Mouse (Mus musculus) retina, adult 2 months (tissue): Measurements from ENCODE around the gene Ak7.

Source experiments
- DNase-seq: peaks from one replicate; pipeline ENCODE4 v3.0.0-alpha.2; 2012; ENCODE audit warnings: low read depth, low spot score

Gene Ak7

DNA sequence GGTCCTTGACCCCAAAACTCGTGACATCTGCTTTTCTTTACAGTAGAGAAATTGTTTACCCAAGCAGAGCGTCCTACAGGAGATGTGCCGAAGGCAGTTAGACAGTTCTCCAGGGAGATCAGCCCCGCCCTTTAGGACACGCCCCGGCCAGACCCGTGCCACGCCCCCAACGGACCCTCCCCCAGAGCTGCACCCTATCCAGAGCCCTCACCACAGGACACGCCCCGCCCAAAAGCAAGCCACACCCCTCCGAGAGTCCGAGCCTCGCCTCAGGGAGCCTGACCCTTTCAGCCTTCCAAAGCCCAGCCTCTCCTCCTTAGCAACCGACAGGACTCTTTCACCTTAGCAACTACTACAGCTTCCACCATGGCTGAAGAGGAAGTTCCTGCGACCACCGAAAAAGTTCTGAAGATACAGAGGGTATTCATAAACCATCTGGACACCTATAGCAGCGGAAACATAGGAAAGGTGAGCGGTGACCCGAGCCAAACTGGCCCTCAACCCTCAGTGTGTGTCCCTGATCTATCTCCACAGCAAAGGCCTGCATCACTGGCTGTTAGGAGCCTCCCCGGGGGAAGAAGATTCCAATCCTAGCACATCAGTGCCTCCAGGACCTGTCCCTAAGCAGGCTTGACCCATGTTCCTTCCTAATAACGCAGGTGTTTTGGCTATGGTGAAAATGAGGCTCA is at the start of gene Ak7:
Gene Ak7 (plus strand): TSS at position 178 of the 689 bp plus-strand sequence.
- DNase-seq: no peak

- no peak for DNase-seq
Measured at GRCm38 (mm10) chr12:105676274-105676673, 29.5 kb upstream of the Ak7 start.

DNA sequence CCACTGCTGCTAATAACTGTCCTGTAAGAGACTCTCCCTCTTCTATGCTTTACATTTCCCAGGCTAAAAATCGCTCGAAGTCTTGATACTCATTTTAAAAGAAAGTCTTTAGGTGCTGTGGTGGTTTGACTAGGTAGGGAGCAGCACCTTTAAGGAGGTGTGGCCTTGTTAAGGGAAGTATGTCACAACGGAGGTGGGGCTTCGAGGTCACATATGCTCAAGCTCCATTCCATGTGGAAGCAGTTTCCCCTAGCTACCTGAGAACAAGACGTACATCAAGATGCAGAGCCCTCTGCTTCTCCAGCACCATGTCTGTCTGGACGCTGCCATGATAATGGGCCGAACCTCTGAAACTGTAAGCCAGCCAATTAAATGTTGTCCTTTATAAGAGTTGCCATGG is 27.6 kb upstream of the Ak7 start:
- no peak for DNase-seq

GRCm38 (mm10) chr12:105678762-105679161 is 27.0 kb upstream of the Ak7 start:
- no peak for DNase-seq

GRCm38 (mm10) chr12:105683933-105684901 is 21.6 kb upstream of the Ak7 start, which contains the start of gene Gskip:
Gene Gskip, plus strand, starts transcription at chr12:105684829.
- no peak for DNase-seq

GRCm38 (mm10) chr12:105685001-105685691 is 20.6 kb upstream of the Ak7 start, which contains the start of gene Atg2b:
Gene Atg2b, minus strand, starts transcription at chr12:105685211.
- peak; percentile 98 for DNase-seq

DNA sequence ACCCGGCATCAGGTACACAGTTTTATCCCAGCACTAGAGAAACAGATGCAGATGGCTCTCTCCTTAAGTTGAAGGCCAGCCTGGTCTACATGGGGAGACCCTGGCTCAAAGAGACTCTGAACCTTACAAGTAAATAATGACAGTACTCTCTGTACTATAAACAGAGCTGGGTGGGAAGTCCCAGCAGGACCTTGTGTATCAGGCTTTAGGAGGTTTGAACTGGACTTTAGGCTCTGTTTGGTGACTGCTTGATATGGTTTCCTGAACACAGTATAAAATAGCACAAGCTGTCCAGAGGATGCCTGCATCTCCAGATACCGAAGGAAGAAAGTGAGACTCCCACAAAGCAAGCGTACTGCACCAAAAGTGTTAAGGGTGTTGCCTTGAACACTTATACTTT is 19.0 kb upstream of the Ak7 start:
- DNase-seq: no peak

DNA sequence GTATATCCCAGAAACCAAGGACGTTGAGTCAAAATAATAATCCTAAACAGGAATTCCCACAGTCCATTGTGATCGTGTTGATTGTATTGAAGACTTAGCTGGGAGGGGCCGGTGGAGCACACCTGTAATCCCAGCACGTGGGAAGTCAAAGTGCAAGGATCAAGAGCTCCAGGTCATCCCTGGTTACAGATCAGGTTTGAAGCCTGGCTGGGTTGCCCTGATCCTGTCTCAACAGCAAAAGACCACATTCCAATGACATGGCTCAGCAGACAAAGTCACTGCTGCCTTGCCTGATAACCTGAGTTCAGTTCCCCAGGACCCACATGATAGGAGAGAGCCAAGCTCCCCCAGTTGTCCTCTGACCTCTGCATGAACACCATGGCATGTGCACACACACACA is 18.4 kb upstream of the Ak7 start:
- no peak for DNase-seq

DNA sequence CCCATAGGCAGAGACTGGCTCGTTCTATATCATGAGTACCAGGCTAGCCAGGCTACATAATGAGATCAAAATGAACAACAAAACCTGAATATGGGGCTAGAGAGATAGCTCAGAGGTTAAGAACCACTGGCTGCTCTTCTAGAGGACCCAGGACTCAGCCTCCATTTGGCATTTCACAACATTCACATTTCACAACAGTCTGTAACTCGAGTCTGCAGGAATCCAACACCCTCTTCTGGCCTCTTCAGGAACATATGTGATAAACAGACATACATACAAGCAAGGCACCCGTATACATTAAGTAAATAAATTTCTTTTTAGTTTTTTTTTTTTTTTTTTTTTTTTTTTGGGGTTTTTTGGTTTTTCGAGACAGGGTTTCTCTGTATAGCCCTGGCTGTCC is 17.2 kb upstream of the Ak7 start:
- no peak for DNase-seq

DNA sequence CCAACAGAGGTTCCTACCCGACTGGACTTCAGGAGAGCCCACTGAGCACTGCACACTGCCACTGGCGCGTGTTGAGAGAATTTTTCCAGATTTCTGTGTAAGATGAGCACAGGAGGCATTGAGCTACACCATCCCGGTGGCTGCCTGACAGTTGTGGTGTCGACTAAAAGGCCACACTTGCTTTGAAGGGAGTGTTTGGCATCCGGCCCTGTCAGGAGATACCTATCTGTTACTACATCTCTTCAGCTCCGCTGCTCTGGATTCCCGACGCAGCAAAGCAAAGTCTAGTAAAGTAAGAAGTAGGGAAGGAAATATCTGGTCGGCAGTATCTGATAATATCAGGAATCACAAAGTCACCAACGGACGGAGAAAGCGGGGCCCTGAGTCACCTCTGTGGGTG is 16.3 kb upstream of the Ak7 start:
- no peak for DNase-seq

DNA sequence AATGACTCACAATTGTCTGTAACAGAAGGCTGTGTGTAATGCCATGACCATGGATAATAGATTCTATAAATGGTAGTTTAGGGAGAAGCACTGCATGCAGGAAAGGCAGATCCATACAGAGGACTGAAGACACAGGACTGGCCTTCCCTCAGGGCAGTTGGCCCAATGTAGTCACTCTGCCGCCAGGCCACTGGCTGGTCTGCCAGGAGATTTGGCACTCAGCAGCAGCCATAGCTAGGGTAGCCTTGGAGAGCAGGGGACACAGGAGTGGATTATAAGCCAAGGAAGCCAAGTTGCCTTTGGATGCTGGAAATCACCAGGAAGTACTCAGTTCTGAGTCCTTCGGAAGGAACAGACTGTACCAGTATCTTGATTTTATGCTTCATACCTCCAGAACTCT is 11.8 kb upstream of the Ak7 start:
- no peak for DNase-seq

- DNase-seq: no peak
Measured at GRCm38 (mm10) chr12:105695848-105696247, 9.9 kb upstream of the Ak7 start.

DNA sequence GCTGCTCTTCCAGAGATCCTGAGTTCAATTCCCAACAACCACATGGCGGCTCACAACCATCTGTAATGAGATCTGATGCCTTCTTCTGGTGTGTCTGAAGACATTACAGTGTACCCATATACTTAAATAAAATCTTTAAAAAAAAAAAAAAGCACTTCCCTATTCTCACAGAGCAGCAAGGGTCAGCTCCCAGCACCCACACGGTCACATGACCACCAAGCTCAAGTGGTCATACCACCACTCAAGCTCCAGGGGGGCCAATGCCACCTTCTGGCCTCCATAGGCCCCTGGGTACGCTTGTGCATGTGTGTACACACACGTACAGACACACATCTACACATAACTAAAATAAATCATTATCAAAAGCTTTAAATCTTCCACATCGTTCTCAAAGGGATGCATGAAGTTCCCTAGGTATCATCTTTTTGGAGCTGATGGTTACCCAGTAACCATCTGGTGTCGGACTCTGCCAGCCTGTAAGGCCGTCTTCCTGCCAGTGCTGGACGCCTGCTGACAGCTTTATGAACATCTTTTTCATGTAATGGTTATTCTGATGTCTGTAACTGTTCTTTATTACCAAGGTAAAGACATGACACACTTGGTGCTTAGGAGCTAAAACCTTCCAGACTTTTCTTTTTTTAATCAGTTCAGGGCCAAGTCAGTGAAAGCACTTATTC is 8.5 kb upstream of the Ak7 start:
- DNase-seq: no peak

- DNase-seq: no peak
Measured at GRCm38 (mm10) chr12:105700433-105700832, 5.3 kb upstream of the Ak7 start.

DNA sequence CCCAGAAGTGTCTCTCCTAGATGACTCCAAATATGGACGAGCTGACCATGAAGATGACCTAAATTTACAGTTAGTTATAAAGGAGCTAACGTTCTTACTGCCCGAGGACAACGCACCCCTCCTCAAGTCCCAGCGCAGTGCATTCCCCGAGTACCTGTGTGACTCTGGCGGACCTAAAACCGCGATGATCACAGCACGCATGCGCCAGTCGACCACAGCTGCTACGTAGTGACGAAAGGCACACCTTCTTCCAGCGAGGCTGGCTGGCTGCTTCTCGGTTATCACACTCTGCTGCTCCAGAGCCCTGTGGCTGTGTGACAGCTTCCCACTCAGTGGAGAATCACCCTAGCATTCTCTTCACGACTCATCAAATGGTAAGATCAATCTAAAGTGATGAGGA is 12.8 kb downstream of the Ak7 start:
- peak; percentile 6 for DNase-seq

- DNase-seq: no peak
Measured at GRCm38 (mm10) chr12:105720196-105720595, 14.4 kb downstream of the Ak7 start.

- no peak for DNase-seq
Measured at GRCm38 (mm10) chr12:105721452-105722132, 15.8 kb downstream of the Ak7 start.

- peak; percentile 32 for DNase-seq
Measured at GRCm38 (mm10) chr12:105722657-105723056, 16.9 kb downstream of the Ak7 start.

GRCm38 (mm10) chr12:105724616-105725015 is 18.8 kb downstream of the Ak7 start:
- no peak for DNase-seq

DNA sequence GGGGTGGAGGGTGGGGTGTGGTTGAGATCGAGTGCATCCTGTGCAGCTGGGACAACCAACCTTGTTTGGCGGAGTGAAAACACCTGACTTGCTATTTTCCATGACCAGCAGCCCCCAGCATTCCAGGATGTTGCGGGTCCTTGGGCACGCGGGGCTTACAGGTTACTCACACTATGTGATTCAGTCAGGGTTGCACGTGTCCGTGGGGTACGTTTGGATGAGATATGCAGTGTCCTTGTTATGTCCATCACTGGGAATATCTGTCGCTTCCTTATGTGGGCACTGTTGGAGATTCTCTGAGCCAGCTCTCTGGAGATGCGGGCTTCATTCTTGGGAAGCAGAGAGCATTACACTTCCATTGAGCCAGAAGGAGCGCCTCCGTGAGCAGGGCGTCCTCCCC is 20.0 kb downstream of the Ak7 start:
- no peak for DNase-seq

DNA sequence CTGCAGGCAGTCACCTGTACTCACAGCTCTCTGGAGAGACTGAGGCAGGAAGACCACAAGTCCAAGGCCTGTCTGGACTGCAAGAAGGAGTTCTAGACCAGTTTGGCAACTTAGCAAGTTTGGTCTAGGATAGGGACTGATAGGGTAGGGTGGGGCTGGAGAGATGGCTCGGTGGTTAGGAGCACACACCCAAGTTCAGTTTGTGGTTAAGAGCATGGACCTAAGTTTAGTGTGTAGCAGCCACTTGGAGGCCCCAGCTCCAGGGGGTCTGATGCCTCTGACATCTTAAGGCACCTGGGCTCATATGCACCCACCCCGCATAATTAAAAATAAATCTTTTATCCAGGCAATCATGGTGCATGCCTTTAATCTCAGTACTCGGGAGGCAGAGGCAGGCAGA is 21.5 kb downstream of the Ak7 start:
- no peak for DNase-seq
